In genomic region chr11:97743423-97743822, GRCm38 (mm10) we compare ENCODE assay signal across 8 mouse cellular contexts. TPM values are rescaled to one million over a fixed set of nuclear protein-coding genes. Genes with fewer than 3 reads are reported as not detected.
DNase-seq lines count a peak whose midpoint lies in the region; ATAC-seq and TF ChIP-seq lines count a peak whose summit lies in the region.

No protein-coding gene starts in this region.

- peak overlapping the region; percentile 95 for H3K4me3 ChIP-seq in heart, embryonic 15.5 days
- H3K4me3 ChIP-seq in G1E (ENCODE audit: low read depth, low read length) = peak overlapping the region; percentile 92
- peak overlapping the region; percentile 84 for H3K4me3 ChIP-seq in hindbrain, embryonic 12.5 days
- peak overlapping the region; percentile 76 for H3K4me3 ChIP-seq in midbrain, embryonic 14.5 days (replicated peaks; ENCODE audit: low read depth, low read length)

- no peaks in the 10 kb centered on the region for H3K9me3 ChIP-seq in heart, embryonic 15.5 days (replicated peaks)
- no peaks in the 10 kb centered on the region for H3K9me3 ChIP-seq in G1E (replicated peaks)
- H3K9me3 ChIP-seq in hindbrain, embryonic 12.5 days (replicated peaks) = no peaks in the 10 kb centered on the region
- no peaks in the 10 kb centered on the region for H3K9me3 ChIP-seq in midbrain, embryonic 14.5 days (ENCODE audit: control insufficient read depth, low read length)

- 26% methylated on average over 9 of the region's 9 CpGs for WGBS in heart, embryonic 15.5 days
- 45% methylated on average over 9 of the region's 9 CpGs for WGBS in hindbrain, embryonic 12.5 days
- WGBS in midbrain, embryonic 14.5 days = 42% methylated on average over 9 of the region's 9 CpGs

- H3K27me3 ChIP-seq in heart, embryonic 15.5 days = no peaks in the 10 kb centered on the region
- no peaks in the 10 kb centered on the region for H3K27me3 ChIP-seq in G1E (ENCODE audit: insufficient read depth, low read length)
- no peaks in the 10 kb centered on the region for H3K27me3 ChIP-seq in hindbrain, embryonic 12.5 days
- no peaks in the 10 kb centered on the region for H3K27me3 ChIP-seq in midbrain, embryonic 14.5 days (ENCODE audit: control insufficient read depth, insufficient read depth, low read length)

- peak overlapping the region; percentile 84 for H3K4me2 ChIP-seq in heart, embryonic 15.5 days
- H3K4me2 ChIP-seq in hindbrain, embryonic 12.5 days (replicated peaks) = peak overlapping the region; percentile 84
- peak overlapping the region; percentile 63 for H3K4me2 ChIP-seq in midbrain, embryonic 14.5 days (ENCODE audit: low read length)

- no peak overlapping the region for H3K27ac ChIP-seq in heart, embryonic 15.5 days
- H3K27ac ChIP-seq in hindbrain, embryonic 12.5 days = 0 out of 2 replicates have a peak overlapping the region, but pooled peaks have one; percentile 97
- no peak overlapping the region for H3K27ac ChIP-seq in midbrain, embryonic 14.5 days (replicated peaks; ENCODE audit: low read depth, low read length)

- TF ChIP-seq CTCF in G1E (IDR thresholded peaks at IDR 0.05; ENCODE audit: low read depth, low read length) = no peak

- H3K4me1 ChIP-seq in heart, embryonic 15.5 days (replicated peaks) = peaks cover 22% of the 10 kb centered on the region
- H3K4me1 ChIP-seq in G1E (ENCODE audit: insufficient read depth, low read depth, low read length) = peaks cover 43% of the 10 kb centered on the region
- H3K4me1 ChIP-seq in hindbrain, embryonic 12.5 days = peaks cover 28% of the 10 kb centered on the region
- H3K4me1 ChIP-seq in midbrain, embryonic 14.5 days (ENCODE audit: control insufficient read depth, insufficient read depth, low read length) = peaks cover 18% of the 10 kb centered on the region

- no peak for DNase-seq in heart, adult 11 months
- no peak for DNase-seq in G1E (ENCODE audit: low spot score)
- peak; percentile 11 for DNase-seq in midbrain, embryonic 14.5 days
- no peak for DNase-seq in urinary bladder, adult 18-20 months (ENCODE audit: low spot score in 2 of 2)
- no peak for DNase-seq in urinary bladder, postnatal 36 days (ENCODE audit: low spot score in 2 of 2)
- no peak for DNase-seq in adrenal gland, adult 8-10 months

- H3K9ac ChIP-seq in heart, embryonic 15.5 days = peak overlapping the region; percentile 94
- peak overlapping the region; percentile 89 for H3K9ac ChIP-seq in hindbrain, embryonic 12.5 days
- H3K9ac ChIP-seq in midbrain, embryonic 14.5 days (replicated peaks; ENCODE audit: low read length) = peak overlapping the region; percentile 83

- ATAC-seq in heart, embryonic 15.5 days (replicated peaks; ENCODE audit: insufficient number of reproducible peaks, insufficient read depth, low FRiP score, low read depth) = no peak
- no peak for ATAC-seq in G1E (ENCODE audit: extremely low read depth, insufficient number of reproducible peaks, low FRiP score, poor library complexity, severe bottlenecking)
- no peak for ATAC-seq in hindbrain, embryonic 12.5 days (ENCODE audit: low FRiP score)
- no peak for ATAC-seq in midbrain, embryonic 14.5 days (ENCODE audit: low FRiP score, low TSS enrichment)

- H3K36me3 ChIP-seq in heart, embryonic 15.5 days = peaks cover 15% of the 10 kb centered on the region; the same call in 1 of the 2 replicates
- peaks cover 57% of the 10 kb centered on the region for H3K36me3 ChIP-seq in G1E (replicated peaks)
- peaks cover 26% of the 10 kb centered on the region for H3K36me3 ChIP-seq in hindbrain, embryonic 12.5 days
- peaks cover 25% of the 10 kb centered on the region for H3K36me3 ChIP-seq in midbrain, embryonic 14.5 days (ENCODE audit: control insufficient read depth, insufficient read depth, low read length)

RNA-seq across cellular contexts. Expression of gene Pip4k2b, which starts 1.1 kb away (rescaled TPM):
- 0.82 and 0.95 TPM in 2 replicates for polyA plus RNA-seq in heart, embryonic 15.5 days (2015; fragmentation: Nextera tagmentation; extraction: Ambion mirVana)
- total RNA-seq in G1E (2014; fragmentation: Nextera tagmentation) (19.6 and 23.2 TPM in 2 replicates), G1E (2017) (14.5 and 16.7 TPM in 2 replicates)
- polyA plus RNA-seq in G1E (2012) = 22.0 and 25.6 TPM in 2 replicates
- polyA plus RNA-seq in hindbrain, embryonic 12.5 days (2016; fragmentation: Nextera tagmentation; extraction: Ambion mirVana) = 2.6 and 3.4 TPM in 2 replicates
- 4.8 and 7.7 TPM in 2 replicates for polyA plus RNA-seq in midbrain, embryonic 14.5 days (2014; fragmentation: Nextera tagmentation; extraction: Ambion mirVana)
- total RNA-seq in adrenal gland, adult 8-10 months (2022) = 10 to 100 TPM; 25.5 to 35.1 (median 32.2) TPM

RNA-seq across cellular contexts. Expression of gene Cwc25, which starts 22.9 kb away (rescaled TPM):
- 9.5 and 10.5 TPM in 2 replicates for polyA plus RNA-seq in heart, embryonic 15.5 days (2015; fragmentation: Nextera tagmentation; extraction: Ambion mirVana)
- total RNA-seq in G1E (2014; fragmentation: Nextera tagmentation) (13.5 and 20.8 TPM in 2 replicates), G1E (2017) (25.5 and 27.4 TPM in 2 replicates)
- 22.5 and 23.2 TPM in 2 replicates for polyA plus RNA-seq in G1E (2012)
- 22.0 and 25.4 TPM in 2 replicates for polyA plus RNA-seq in hindbrain, embryonic 12.5 days (2016; fragmentation: Nextera tagmentation; extraction: Ambion mirVana)
- polyA plus RNA-seq in midbrain, embryonic 14.5 days (2014; fragmentation: Nextera tagmentation; extraction: Ambion mirVana) = 10.9 and 13.2 TPM in 2 replicates
- 10 to 100 TPM; 22.2 to 26.6 (median 23.1) TPM for total RNA-seq in adrenal gland, adult 8-10 months (2022)

RNA-seq across cellular contexts. Expression of gene 1700001P01Rik, which starts 32.3 kb away (rescaled TPM):
- 0.21 and 0.32 TPM in 2 replicates for polyA plus RNA-seq in heart, embryonic 15.5 days (2015; fragmentation: Nextera tagmentation; extraction: Ambion mirVana)
- total RNA-seq in G1E (2014; fragmentation: Nextera tagmentation) = not detected in 2 replicates
- total RNA-seq in G1E (2017) = 0.23 and 0.33 TPM in 2 replicates
- polyA plus RNA-seq in G1E (2012) = 0.09 TPM in 1 of 2 replicates, not detected in the other
- 0.68 and 0.98 TPM in 2 replicates for polyA plus RNA-seq in hindbrain, embryonic 12.5 days (2016; fragmentation: Nextera tagmentation; extraction: Ambion mirVana)
- polyA plus RNA-seq in midbrain, embryonic 14.5 days (2014; fragmentation: Nextera tagmentation; extraction: Ambion mirVana) = not detected in 2 replicates
- under 1 TPM in 3 of 4 experiments, not detected in 1; 0.49 to 0.67 (median 0.62) TPM for total RNA-seq in adrenal gland, adult 8-10 months (2022)

RNA-seq across cellular contexts. Expression of gene Rpl23, which starts 38.8 kb away (rescaled TPM):
- polyA plus RNA-seq in heart, embryonic 15.5 days (2015; fragmentation: Nextera tagmentation; extraction: Ambion mirVana) = 286 and 399 TPM in 2 replicates
- 580 and 589 TPM in 2 replicates for total RNA-seq in G1E (2014; fragmentation: Nextera tagmentation)
- total RNA-seq in G1E (2017) = 1,583 and 1,694 TPM in 2 replicates
- 255 and 258 TPM in 2 replicates for polyA plus RNA-seq in G1E (2012)
- polyA plus RNA-seq in hindbrain, embryonic 12.5 days (2016; fragmentation: Nextera tagmentation; extraction: Ambion mirVana) = 347 and 376 TPM in 2 replicates
- polyA plus RNA-seq in midbrain, embryonic 14.5 days (2014; fragmentation: Nextera tagmentation; extraction: Ambion mirVana) = 363 and 413 TPM in 2 replicates
- 100 to 1,000 TPM; 753 to 943 (median 843) TPM for total RNA-seq in adrenal gland, adult 8-10 months (2022)

RNA-seq across cellular contexts. Expression of gene Psmb3, which starts 40.2 kb away (rescaled TPM):
- 337 and 364 TPM in 2 replicates for polyA plus RNA-seq in heart, embryonic 15.5 days (2015; fragmentation: Nextera tagmentation; extraction: Ambion mirVana)
- total RNA-seq in G1E (2014; fragmentation: Nextera tagmentation) (49.9 and 78.3 TPM in 2 replicates), G1E (2017) (191 and 258 TPM in 2 replicates)
- 23.7 and 93.4 TPM in 2 replicates for polyA plus RNA-seq in G1E (2012)
- 375 and 438 TPM in 2 replicates for polyA plus RNA-seq in hindbrain, embryonic 12.5 days (2016; fragmentation: Nextera tagmentation; extraction: Ambion mirVana)
- polyA plus RNA-seq in midbrain, embryonic 14.5 days (2014; fragmentation: Nextera tagmentation; extraction: Ambion mirVana) = 456 and 503 TPM in 2 replicates
- 100 to 1,000 TPM; 197 to 238 (median 210) TPM for total RNA-seq in adrenal gland, adult 8-10 months (2022)
